Mouse (Mus musculus) cerebellum, adult 2 months (tissue): ENCODE results near the gene Zbed6.

Experiments used
- CTCF ChIP-seq: fragments of 200-500 bp; IDR thresholded peaks from 2 replicates; pipeline ENCODE4 v1.5.1; 2011; ENCODE audit warnings: low read depth, mild to moderate bottlenecking, control low read depth, low read length, moderate library complexity, borderline replicate concordance; ENCODE audit not compliant: insufficient read depth
- POLR2A ChIP-seq: fragments of 200-500 bp; IDR thresholded peaks from 2 replicates; pipeline ENCODE4 v1.6.1; 2011; ENCODE audit warnings: low read length, control low read depth, borderline replicate concordance; ENCODE audit not compliant: insufficient read depth

DNA sequence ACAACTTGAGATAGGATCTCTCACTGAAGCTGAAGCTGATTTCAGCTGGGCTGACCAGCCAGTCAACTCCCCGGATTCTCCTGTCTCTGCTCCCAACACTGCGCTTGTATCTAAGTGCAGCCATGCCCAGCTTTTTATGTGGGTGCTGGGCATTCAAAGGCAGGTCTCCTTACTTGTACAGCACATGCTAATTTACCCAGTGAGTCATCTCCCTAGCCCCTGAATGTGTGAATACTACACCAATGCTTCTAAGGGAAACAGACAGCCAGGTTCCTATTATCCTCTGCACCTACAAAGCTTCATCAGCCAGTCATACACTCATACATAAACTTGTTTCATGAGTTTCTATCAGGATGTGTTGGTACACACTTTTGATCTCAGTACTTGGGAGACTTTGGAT is 19.5 kb downstream of the Zbed6 start:
- TF ChIP-seq POLR2A (no peak), CTCF (no peak)
